Mouse (Mus musculus): ENCODE results near the gene Tbc1d9. TPM values are rescaled to one million over a fixed set of nuclear protein-coding genes. Genes with fewer than 3 reads are reported as not detected.
A peak's percentile ranks its signal among the peaks of the same experiment; 100 is the strongest.

Tbc1d9 gene
- polyA plus RNA-seq, 1 experiment, result 5.4 TPM

DNA sequence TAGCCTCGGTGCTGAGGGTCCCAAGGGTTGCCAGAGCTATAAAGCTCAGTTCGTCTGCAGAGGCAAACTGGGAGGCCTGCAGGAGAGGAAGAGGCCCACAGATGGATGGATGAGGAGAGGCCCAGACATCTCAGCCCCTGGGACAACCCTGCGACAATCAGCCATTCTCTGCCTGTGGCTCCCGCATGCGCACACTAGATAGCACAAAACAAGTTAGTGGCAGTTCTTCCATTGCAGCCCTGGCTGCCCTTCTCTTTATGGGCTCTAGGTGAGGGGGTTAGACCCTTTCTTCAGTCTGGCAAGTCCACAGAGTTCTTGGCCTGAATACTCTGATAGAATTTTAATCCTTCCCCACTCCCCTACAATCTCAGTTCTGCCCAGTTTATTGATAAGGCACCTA lies 87.6 kb downstream of the Tbc1d9 start:
- Histone ChIP-seq H3K27ac (ENCODE audit: insufficient read depth, low read length) (no peak overlapping the region), H3K4me1 (ENCODE audit: control insufficient read depth, insufficient read depth, low read length) (no peaks in the 10 kb centered on the region), H3K4me3 (ENCODE audit: insufficient read depth, low read length) (no peak overlapping the region)
- no peak for TF ChIP-seq CTCF (IDR thresholded peaks at IDR 0.05; ENCODE audit: borderline replicate concordance, insufficient read depth, low read length)
- TF ChIP-seq POLR2A (IDR thresholded peaks at IDR 0.05; ENCODE audit: low read depth, low read length), result no peak

DNA sequence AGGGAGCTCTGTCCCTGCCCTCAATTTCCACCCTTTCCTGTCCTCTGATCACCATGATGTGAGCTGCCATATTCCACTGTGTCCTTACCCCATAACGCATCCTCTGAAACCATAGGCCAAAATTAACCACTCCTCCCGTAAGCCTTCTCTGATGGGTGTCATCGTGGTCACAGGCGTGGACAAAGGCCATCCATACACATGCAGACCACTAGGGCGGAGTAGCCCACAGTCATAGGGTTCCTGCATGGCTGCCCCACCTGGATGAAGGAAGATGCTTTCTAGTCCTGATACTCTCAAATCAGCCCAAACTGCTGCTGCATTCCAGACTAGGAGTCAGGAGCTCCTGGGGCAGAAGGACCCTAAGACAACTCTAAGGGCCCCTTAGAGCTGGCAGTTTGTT lies 92.5 kb downstream of the Tbc1d9 start:
- Histone ChIP-seq H3K27ac (ENCODE audit: insufficient read depth, low read length) (no peak overlapping the region), H3K4me3 (ENCODE audit: insufficient read depth, low read length) (no peak overlapping the region), H3K4me1 (ENCODE audit: control insufficient read depth, insufficient read depth, low read length) (no peaks in the 10 kb centered on the region)
- TF ChIP-seq CTCF (IDR thresholded peaks at IDR 0.05; ENCODE audit: borderline replicate concordance, insufficient read depth, low read length) (no peak), POLR2A (IDR thresholded peaks at IDR 0.05; ENCODE audit: low read depth, low read length) (no peak)

DNA sequence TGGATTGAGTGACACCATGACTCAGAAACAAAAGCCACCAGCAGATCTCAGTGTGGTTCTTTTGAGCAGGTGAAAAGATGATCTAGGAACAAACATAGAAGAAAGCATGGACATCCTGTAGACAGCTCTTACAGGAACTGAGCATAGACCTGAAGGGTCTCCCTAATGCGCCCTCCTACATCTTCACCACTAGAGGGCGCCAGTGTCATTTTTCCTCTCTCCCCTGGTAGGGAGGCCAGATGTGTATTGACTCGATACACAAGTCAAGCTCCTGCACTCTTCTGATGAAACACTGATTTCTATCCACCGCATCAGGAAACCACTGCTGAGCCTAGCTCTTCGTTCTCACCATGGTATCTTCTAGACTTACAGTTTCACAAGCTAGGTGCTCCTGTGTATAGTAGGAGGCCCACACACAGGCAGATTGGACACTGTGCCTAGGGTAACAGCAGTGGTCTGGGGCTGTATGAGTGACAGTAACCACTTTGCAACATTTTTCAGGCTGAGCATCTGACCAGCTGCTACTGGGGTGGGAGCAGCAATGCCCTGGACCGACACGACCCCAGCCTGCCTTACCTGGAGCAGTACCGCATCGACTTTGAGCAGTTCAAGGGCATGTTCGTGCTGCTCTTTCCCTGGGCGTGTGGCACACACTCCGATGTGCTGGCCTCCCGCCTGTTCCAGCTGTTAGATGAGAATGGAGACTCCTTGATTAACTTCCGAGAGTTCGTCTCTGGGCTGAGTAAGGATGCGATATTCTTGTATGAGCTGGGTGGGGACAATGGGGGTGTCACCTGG lies 95.5 kb downstream of the Tbc1d9 start:
- no peak overlapping the region for H3K27ac ChIP-seq (ENCODE audit: insufficient read depth, low read length)
- TF ChIP-seq POLR2A (IDR thresholded peaks at IDR 0.05; ENCODE audit: low read depth, low read length) (no peak), CTCF (IDR thresholded peaks at IDR 0.05; ENCODE audit: borderline replicate concordance, insufficient read depth, low read length) (peak; percentile 48; the same call in 1 of the 2 replicates)
- no peaks in the 10 kb centered on the region for H3K4me1 ChIP-seq (ENCODE audit: control insufficient read depth, insufficient read depth, low read length)
- no peak overlapping the region for H3K4me3 ChIP-seq (ENCODE audit: insufficient read depth, low read length)

DNA sequence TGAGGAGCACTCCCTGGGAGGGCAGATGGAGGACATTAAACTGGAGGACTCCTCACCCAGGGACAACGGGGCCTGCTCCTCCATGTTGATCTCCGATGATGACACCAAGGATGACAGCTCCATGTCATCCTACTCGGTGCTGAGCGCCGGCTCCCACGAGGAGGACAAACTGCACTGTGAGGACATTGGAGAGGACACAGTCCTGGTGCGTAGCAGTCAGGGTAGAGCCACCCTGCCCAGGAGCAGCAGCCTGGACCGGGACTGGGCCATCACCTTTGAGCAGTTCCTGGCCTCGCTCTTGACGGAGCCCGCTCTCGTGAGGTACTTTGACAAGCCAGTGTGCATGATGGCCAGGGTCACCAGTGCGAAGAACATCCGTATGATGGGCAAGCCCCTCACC lies 106.0 kb downstream of the Tbc1d9 start:
- Histone ChIP-seq H3K4me3 (ENCODE audit: insufficient read depth, low read length) (no peak overlapping the region), H3K4me1 (ENCODE audit: control insufficient read depth, insufficient read depth, low read length) (no peaks in the 10 kb centered on the region), H3K27ac (ENCODE audit: insufficient read depth, low read length) (no peak overlapping the region)
- TF ChIP-seq CTCF (IDR thresholded peaks at IDR 0.05; ENCODE audit: borderline replicate concordance, insufficient read depth, low read length) (no peak), POLR2A (IDR thresholded peaks at IDR 0.05; ENCODE audit: low read depth, low read length) (no peak)

DNA sequence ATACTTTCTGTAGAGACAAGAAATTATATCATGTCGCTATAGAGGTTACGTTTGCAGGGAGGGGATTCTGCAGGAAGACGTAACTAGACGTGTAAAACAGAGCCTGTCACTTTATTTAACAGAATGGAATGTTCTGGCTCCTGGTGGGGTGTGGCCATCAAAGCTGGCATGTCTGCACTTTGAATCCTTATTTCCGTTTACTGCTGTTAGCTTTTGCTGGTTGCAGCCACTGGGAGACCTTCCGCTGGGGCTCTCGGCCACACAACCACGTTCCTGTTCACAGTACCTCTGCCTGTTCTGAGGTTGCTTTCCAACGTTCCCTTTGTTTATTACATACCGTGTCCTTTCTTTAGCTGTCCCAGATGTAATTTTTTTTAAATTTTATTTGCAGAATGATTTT lies 107.3 kb downstream of the Tbc1d9 start:
- Histone ChIP-seq H3K4me3 (ENCODE audit: insufficient read depth, low read length) (no peak overlapping the region), H3K27ac (ENCODE audit: insufficient read depth, low read length) (no peak overlapping the region), H3K4me1 (ENCODE audit: control insufficient read depth, insufficient read depth, low read length) (no peaks in the 10 kb centered on the region)
- TF ChIP-seq CTCF (IDR thresholded peaks at IDR 0.05; ENCODE audit: borderline replicate concordance, insufficient read depth, low read length) (no peak), POLR2A (IDR thresholded peaks at IDR 0.05; ENCODE audit: low read depth, low read length) (no peak)

DNA sequence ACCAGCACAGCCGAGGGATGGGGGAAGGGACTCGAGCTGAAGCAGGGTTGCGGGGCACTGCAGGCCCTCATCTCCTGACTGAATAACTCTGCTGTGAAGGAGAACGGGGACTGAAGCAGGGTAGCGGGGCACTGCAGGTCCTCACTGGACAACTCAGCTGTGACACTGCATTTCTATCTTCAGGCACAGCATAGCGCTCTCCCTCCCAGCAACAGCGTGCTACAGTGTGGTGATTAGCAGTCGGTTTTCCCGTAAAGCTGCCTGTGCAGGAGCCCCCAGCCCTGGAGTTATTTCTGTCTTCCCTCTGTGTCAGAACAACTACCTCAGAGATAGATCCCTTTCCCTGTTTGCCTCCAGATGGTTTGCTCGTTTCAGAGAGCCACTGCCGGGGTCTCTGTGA lies 109.3 kb downstream of the Tbc1d9 start:
- Histone ChIP-seq H3K27ac (ENCODE audit: insufficient read depth, low read length) (no peak overlapping the region), H3K4me1 (ENCODE audit: control insufficient read depth, insufficient read depth, low read length) (peaks cover 4% of the 10 kb centered on the region; the same call in 1 of the 2 replicates), H3K4me3 (ENCODE audit: insufficient read depth, low read length) (no peak overlapping the region)
- TF ChIP-seq POLR2A (IDR thresholded peaks at IDR 0.05; ENCODE audit: low read depth, low read length) (no peak), CTCF (IDR thresholded peaks at IDR 0.05; ENCODE audit: borderline replicate concordance, insufficient read depth, low read length) (no peak)

DNA sequence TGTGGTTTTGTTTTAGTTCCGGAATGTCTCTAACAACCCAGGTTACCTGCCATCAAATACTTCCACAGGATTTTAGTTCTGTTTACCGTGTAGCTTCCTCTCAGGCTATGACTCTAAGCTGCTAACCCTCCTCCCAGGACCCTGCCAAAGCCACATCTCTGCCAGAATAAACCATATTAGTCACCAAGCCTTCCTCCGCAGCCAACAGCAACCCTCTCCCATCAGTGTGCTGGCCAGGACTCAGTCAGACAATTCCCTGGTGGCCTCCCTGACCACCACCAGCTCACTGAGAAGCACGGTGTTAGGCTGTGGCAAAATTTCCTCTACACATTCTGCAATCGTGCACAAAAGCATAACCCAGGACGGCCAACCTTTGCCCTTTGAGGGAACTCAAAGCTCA lies 113.3 kb downstream of the Tbc1d9 start:
- TF ChIP-seq POLR2A (IDR thresholded peaks at IDR 0.05; ENCODE audit: low read depth, low read length), result no peak
- no peak for TF ChIP-seq CTCF (IDR thresholded peaks at IDR 0.05; ENCODE audit: borderline replicate concordance, insufficient read depth, low read length)
- Histone ChIP-seq H3K4me1 (ENCODE audit: control insufficient read depth, insufficient read depth, low read length) (peaks cover 4% of the 10 kb centered on the region; the same call in 1 of the 2 replicates), H3K27ac (ENCODE audit: insufficient read depth, low read length) (no peak overlapping the region), H3K4me3 (ENCODE audit: insufficient read depth, low read length) (no peak overlapping the region)

DNA sequence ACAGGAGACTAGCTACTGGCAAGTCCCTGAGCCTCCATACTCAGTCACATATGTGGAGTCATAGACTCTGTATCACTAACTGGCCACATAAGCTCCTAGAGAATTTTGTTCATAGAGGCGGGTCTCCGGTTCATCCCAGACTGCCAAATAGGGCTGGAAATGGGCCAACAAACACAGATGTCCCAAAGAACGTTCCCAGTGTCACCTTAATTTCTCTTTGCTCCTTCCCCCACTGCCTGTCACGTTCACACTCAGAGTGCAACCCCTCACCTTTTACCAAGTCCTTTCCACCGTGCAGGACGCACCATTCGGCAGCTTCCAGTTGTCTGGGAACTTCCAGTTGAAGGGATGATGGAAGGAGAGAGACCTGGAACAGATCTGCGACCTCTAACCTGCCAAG lies 120.2 kb downstream of the Tbc1d9 start:
- H3K4me1 ChIP-seq (ENCODE audit: control insufficient read depth, insufficient read depth, low read length), result no peaks in the 10 kb centered on the region
- no peak overlapping the region for H3K4me3 ChIP-seq (ENCODE audit: insufficient read depth, low read length)
- H3K27ac ChIP-seq (ENCODE audit: insufficient read depth, low read length), result no peak overlapping the region
- TF ChIP-seq CTCF (IDR thresholded peaks at IDR 0.05; ENCODE audit: borderline replicate concordance, insufficient read depth, low read length), result no peak

DNA sequence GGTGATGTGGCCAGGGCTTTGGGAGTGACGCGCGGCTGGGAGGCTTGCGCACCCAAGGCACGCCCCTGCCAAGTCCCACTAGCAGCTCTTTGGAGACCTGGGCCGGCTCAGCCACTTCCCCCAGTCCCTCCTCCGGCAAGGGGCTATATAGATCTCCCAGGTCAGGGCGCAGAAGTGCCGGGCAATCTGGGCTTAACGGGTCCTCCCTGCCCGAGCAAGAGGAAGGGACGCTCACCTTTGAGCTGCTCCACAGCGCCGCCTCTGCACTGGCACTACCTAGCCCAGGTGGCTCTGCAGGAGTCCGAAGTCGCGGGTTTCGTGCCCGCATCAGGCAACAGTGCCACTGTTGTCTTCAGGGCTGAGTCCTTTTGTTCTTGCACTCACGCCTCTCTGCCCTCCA lies 125.0 kb downstream of the Tbc1d9 start, which contains the start of gene Ucp1:
TSS of gene Ucp1 (plus strand) at position 177 of the 400 bp plus-strand sequence.
- Histone ChIP-seq H3K4me3 (ENCODE audit: insufficient read depth, low read length) (no peak within 1 kb of the TSS), H3K4me1 (ENCODE audit: control insufficient read depth, insufficient read depth, low read length) (no peaks in the 10 kb centered on the region), H3K27ac (ENCODE audit: insufficient read depth, low read length) (no peak within 1 kb of the TSS)
- TF ChIP-seq CTCF (IDR thresholded peaks at IDR 0.05; ENCODE audit: borderline replicate concordance, insufficient read depth, low read length) (no peak), POLR2A (IDR thresholded peaks at IDR 0.05; ENCODE audit: low read depth, low read length) (no peak)

DNA sequence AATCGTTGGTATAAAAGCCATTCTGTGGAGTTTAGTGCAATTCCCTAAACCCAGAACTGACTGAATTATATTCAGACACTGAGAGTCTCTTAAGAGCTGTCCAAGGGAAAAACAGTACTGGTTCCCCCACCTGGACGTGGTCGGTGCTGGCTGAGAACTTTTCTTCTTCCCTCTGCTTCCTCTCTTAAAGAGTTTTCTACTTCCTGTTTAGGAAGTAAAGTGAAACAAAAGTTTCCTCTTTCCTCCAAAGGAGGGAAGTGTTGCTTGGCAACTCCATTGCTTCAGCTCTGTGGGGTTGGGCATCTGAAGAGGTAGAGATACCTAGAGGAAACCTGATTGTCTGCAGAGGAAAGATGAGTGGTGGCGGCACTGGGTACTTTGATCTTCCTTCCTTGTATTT lies 132.2 kb downstream of the Tbc1d9 start:
- no peak overlapping the region for H3K27ac ChIP-seq (ENCODE audit: insufficient read depth, low read length)
- H3K4me3 ChIP-seq (ENCODE audit: insufficient read depth, low read length), result no peak overlapping the region
- no peaks in the 10 kb centered on the region for H3K4me1 ChIP-seq (ENCODE audit: control insufficient read depth, insufficient read depth, low read length)
- TF ChIP-seq CTCF (IDR thresholded peaks at IDR 0.05; ENCODE audit: borderline replicate concordance, insufficient read depth, low read length), result no peak
- TF ChIP-seq POLR2A (IDR thresholded peaks at IDR 0.05; ENCODE audit: low read depth, low read length), result no peak
